10 mouse cellular contexts compared by ENCODE assay signal in genomic region chr1:92751700-92752136, GRCm38 (mm10).
DNase-seq lines count a peak whose midpoint lies in the region; ATAC-seq and TF ChIP-seq lines count a peak whose summit lies in the region.
"Had no signal": no experiment of that assay in that cellular context is flagged by ENCODE, and none has a peak within 500 bp of the region (broad histone marks: within the 10 kb centered on the region; RNA-seq: fewer than 3 reads in every experiment).

No protein-coding gene starts in this region.

- no peaks in the 10 kb centered on the region for H3K36me3 ChIP-seq in midbrain, postnatal 0 days (ENCODE audit: insufficient read depth, low read length)
- no peaks in the 10 kb centered on the region for H3K36me3 ChIP-seq in midbrain, embryonic 14.5 days (ENCODE audit: control insufficient read depth, insufficient read depth, low read length)
- no peaks in the 10 kb centered on the region for H3K36me3 ChIP-seq in intestine, embryonic 14.5 days (ENCODE audit: control insufficient read depth, insufficient read depth, low read length)
- no peaks in the 10 kb centered on the region for H3K36me3 ChIP-seq in stomach, postnatal 0 days (ENCODE audit: control insufficient read depth, insufficient read depth, low read length)

- no peaks in the 10 kb centered on the region for H3K4me1 ChIP-seq in midbrain, postnatal 0 days (ENCODE audit: insufficient read depth, low read length)
- H3K4me1 ChIP-seq in midbrain, embryonic 14.5 days (ENCODE audit: control insufficient read depth, insufficient read depth, low read length): 0 out of 2 replicates have a peak, but pooled peaks cover 5% of the 10 kb centered on the region
- H3K4me1 ChIP-seq in intestine, embryonic 14.5 days (replicated peaks; ENCODE audit: control insufficient read depth, insufficient read depth, low read length): peaks cover 23% of the 10 kb centered on the region
- no peaks in the 10 kb centered on the region; the same call in 1 of the 2 replicates for H3K4me1 ChIP-seq in stomach, postnatal 0 days (replicated peaks; ENCODE audit: control insufficient read depth, insufficient read depth)

- no peak overlapping the region for H3K4me2 ChIP-seq in midbrain, postnatal 0 days (ENCODE audit: low read depth, low read length, poor library complexity, severe bottlenecking)
- no peak overlapping the region for H3K4me2 ChIP-seq in midbrain, embryonic 14.5 days (ENCODE audit: low read length)
- peak overlapping the region; percentile 29 for H3K4me2 ChIP-seq in intestine, embryonic 14.5 days (ENCODE audit: low read length)
- H3K4me2 ChIP-seq in stomach, postnatal 0 days (replicated peaks; ENCODE audit: low read depth): 0 out of 2 replicates have a peak overlapping the region, but pooled peaks have one; percentile 1

- WGBS in midbrain, postnatal 0 days: 64% methylated on average over 4 of the region's 4 CpGs
- WGBS in midbrain, embryonic 14.5 days: 74% methylated on average over 4 of the region's 4 CpGs
- 14% methylated on average over 4 of the region's 4 CpGs for WGBS in intestine, embryonic 14.5 days
- 18% methylated on average over 4 of the region's 4 CpGs for WGBS in stomach, postnatal 0 days

- intact Hi-C loops in gastrocnemius, postnatal 14 days (cut with DNase I; ENCODE audit: low total_unique reads): no loop called here
- intact Hi-C loops in left cerebral cortex, postnatal 10 days (cut with DNase I): no loop called here

- no peaks in the 10 kb centered on the region for H3K9me3 ChIP-seq in midbrain, postnatal 0 days (ENCODE audit: low read length)
- H3K9me3 ChIP-seq in midbrain, embryonic 14.5 days (ENCODE audit: control insufficient read depth, low read length): no peaks in the 10 kb centered on the region
- H3K9me3 ChIP-seq in intestine, embryonic 14.5 days (ENCODE audit: control insufficient read depth, low read length): no peaks in the 10 kb centered on the region
- no peaks in the 10 kb centered on the region for H3K9me3 ChIP-seq in stomach, postnatal 0 days (ENCODE audit: control insufficient read depth, low read length)

- H3K9ac ChIP-seq in midbrain, postnatal 0 days (replicated peaks; ENCODE audit: low read length, poor library complexity, severe bottlenecking): no peak overlapping the region
- H3K9ac ChIP-seq in midbrain, embryonic 14.5 days (replicated peaks; ENCODE audit: low read length): no peak overlapping the region
- H3K9ac ChIP-seq in intestine, embryonic 14.5 days (ENCODE audit: low read length): no peak overlapping the region
- no peak overlapping the region for H3K9ac ChIP-seq in stomach, postnatal 0 days (ENCODE audit: low read length)

- H3K27ac ChIP-seq in midbrain, postnatal 0 days (ENCODE audit: low read depth, low read length): no peak overlapping the region
- no peak overlapping the region for H3K27ac ChIP-seq in midbrain, embryonic 14.5 days (replicated peaks; ENCODE audit: low read depth, low read length)
- peak overlapping the region; percentile 80 for H3K27ac ChIP-seq in intestine, embryonic 14.5 days (ENCODE audit: low read depth)
- H3K27ac ChIP-seq in stomach, postnatal 0 days (replicated peaks): peak overlapping the region; percentile 53
- H3K27ac ChIP-seq: heart, adult 2 months had no signal

- TF ChIP-seq CTCF in midbrain, postnatal 0 days (IDR thresholded peaks at IDR 0.05): no peak
- no peak for TF ChIP-seq CTCF in stomach, postnatal 0 days (IDR thresholded peaks at IDR 0.05; ENCODE audit: low read depth)

- ATAC-seq in midbrain, postnatal 0 days (ENCODE audit: low FRiP score): 0 out of 2 replicates have a peak, but pooled peaks have one; percentile 3
- no peak for ATAC-seq in midbrain, embryonic 14.5 days (ENCODE audit: low FRiP score, low TSS enrichment)
- peak; percentile 83 for ATAC-seq in intestine, embryonic 14.5 days (replicated peaks; ENCODE audit: low FRiP score, low TSS enrichment, low read depth)
- peak; percentile 79 for ATAC-seq in stomach, postnatal 0 days (ENCODE audit: low FRiP score, low TSS enrichment)
- ATAC-seq: inflammation-experienced regulatory T-cells, adult 6 months had no signal

- no peaks in the 10 kb centered on the region for H3K27me3 ChIP-seq in midbrain, postnatal 0 days (ENCODE audit: insufficient read depth, low read length)
- H3K27me3 ChIP-seq in midbrain, embryonic 14.5 days (ENCODE audit: control insufficient read depth, insufficient read depth, low read length): no peaks in the 10 kb centered on the region
- no peaks in the 10 kb centered on the region for H3K27me3 ChIP-seq in intestine, embryonic 14.5 days (replicated peaks; ENCODE audit: control insufficient read depth, insufficient read depth, low read length)
- H3K27me3 ChIP-seq in stomach, postnatal 0 days (ENCODE audit: control insufficient read depth, insufficient read depth, low read length): no peaks in the 10 kb centered on the region

- no peak for TF ChIP-seq EP300 in stomach, postnatal 0 days (optimal IDR thresholded peaks at IDR 0.05)

- peak; percentile 33 for DNase-seq in gastrocnemius, postnatal 14 days
- DNase-seq in gastrocnemius, postnatal 10 days: no peak
- DNase-seq in midbrain, postnatal 0 days (ENCODE audit: low spot score): no peak
- DNase-seq in midbrain, embryonic 14.5 days: no peak
- peak; percentile 74 for DNase-seq in intestine, embryonic 14.5 days (ENCODE audit: low spot score)
- DNase-seq in stomach, postnatal 0 days (ENCODE audit: low spot score): peak; percentile 27
- no peak for DNase-seq in left cerebral cortex, postnatal 10 days (ENCODE audit: extremely low spot score in 1 of 2, low spot score in 2 of 2)
- no peak for DNase-seq in yolk sac, embryonic 10.5 days (ENCODE audit: low spot score)
- DNase-seq: heart, adult 2 months had no signal

- H3K4me3 ChIP-seq in midbrain, postnatal 0 days (ENCODE audit: low read depth, low read length): no peak overlapping the region
- H3K4me3 ChIP-seq in midbrain, embryonic 14.5 days (replicated peaks; ENCODE audit: low read depth, low read length): no peak overlapping the region
- no peak overlapping the region for H3K4me3 ChIP-seq in intestine, embryonic 14.5 days (ENCODE audit: low read depth, low read length)
- H3K4me3 ChIP-seq in stomach, postnatal 0 days (ENCODE audit: low read depth, low read length): no peak overlapping the region
- H3K4me3 ChIP-seq: heart, adult 2 months had no signal

Comparison
In these comparisons a context has a peak if more than half of its experiments do, and no peak if none do; other contexts are left out.
1. DNase-seq: peak in gastrocnemius, postnatal 14 days (single experiment), intestine, embryonic 14.5 days (single experiment) and stomach, postnatal 0 days (single experiment); none in gastrocnemius, postnatal 10 days (single experiment), midbrain, postnatal 0 days (single experiment), midbrain, embryonic 14.5 days (single experiment), left cerebral cortex, postnatal 10 days (0 of 2) and yolk sac, embryonic 10.5 days (single experiment).
2. H3K27ac ChIP-seq: peak in intestine, embryonic 14.5 days (single experiment) and stomach, postnatal 0 days (single experiment); none in midbrain, postnatal 0 days (single experiment) and midbrain, embryonic 14.5 days (single experiment).
3. H3K4me2 ChIP-seq: peak in intestine, embryonic 14.5 days (single experiment) and stomach, postnatal 0 days (single experiment); none in midbrain, postnatal 0 days (single experiment) and midbrain, embryonic 14.5 days (single experiment).